Mouse (Mus musculus) MEL (cell line): ENCODE measurements around the gene Twnk. TPM values are rescaled to one million over a fixed set of nuclear protein-coding genes. Genes with fewer than 3 reads are reported as not detected.

ENCODE experiments used
- DNase-seq: peaks from one replicate; pipeline ENCODE4 v3.0.0; 2011; ENCODE audit warnings: low read depth, low spot score
- H3K27ac ChIP-seq: 2 replicates; pipeline ENCODE4 v1.5.1; 2012; ENCODE audit warnings: low read depth, mild to moderate bottlenecking, control low read depth, low read length, moderate library complexity; ENCODE audit not compliant: control insufficient read depth
- H3K27me3 ChIP-seq, 2 experiments: fragments of 150-350 bp in 1 of 2; sonication (generic) in 1 of 2; 2 replicates each; pipeline ENCODE4 v1.6.1; 2012; ENCODE audit warnings: low read length in 2 of 2, mild to moderate bottlenecking in 2 of 2, improper control_type of control experiment in 1 of 2, moderate library complexity in 1 of 2; ENCODE audit not compliant: insufficient read depth in 2 of 2, control insufficient read depth in 1 of 2
- H3K36me3 ChIP-seq, 2 experiments: 2 replicates each; pipeline ENCODE4 v1.6.1; 2012 to 2014; ENCODE audit warnings: low read length in 2 of 2, improper control_type of control experiment in 1 of 2, inconsistent platforms in 1 of 2, mild to moderate bottlenecking in 1 of 2; ENCODE audit not compliant: insufficient read depth in 2 of 2, control insufficient read depth in 1 of 2
- H3K4me1 ChIP-seq, 2 experiments: fragments of 150-350 bp in 1 of 2; sonication (generic) in 1 of 2; 2 replicates each; pipeline ENCODE4 v1.6.1; 2012; ENCODE audit warnings: low read length in 2 of 2, improper control_type of control experiment in 1 of 2, mild to moderate bottlenecking in 1 of 2; ENCODE audit not compliant: insufficient read depth in 2 of 2, control insufficient read depth in 1 of 2
- H3K4me3 ChIP-seq, 2 experiments: fragments of 150-350 bp in 1 of 2; sonication (generic) in 1 of 2; 2 replicates each; pipeline ENCODE4 v1.5.1; 2012; ENCODE audit warnings: low read depth in 2 of 2, low read length in 2 of 2, mild to moderate bottlenecking in 2 of 2, moderate library complexity in 2 of 2, control low read depth in 1 of 2, improper control_type of control experiment in 1 of 2; ENCODE audit not compliant: control insufficient read depth in 1 of 2, insufficient read depth in 1 of 2
- H3K79me2 ChIP-seq: 2 replicates; pipeline ENCODE4 v1.6.1; 2012; ENCODE audit warnings: mild to moderate bottlenecking, low read length, moderate library complexity; ENCODE audit not compliant: control insufficient read depth, poor library complexity, insufficient read depth
- H3K9ac ChIP-seq: 2 replicates; pipeline ENCODE4 v1.6.1; 2012; ENCODE audit warnings: low read depth, mild to moderate bottlenecking, control low read depth, low read length, moderate library complexity; ENCODE audit not compliant: control insufficient read depth, poor library complexity, severe bottlenecking
- H3K9me3 ChIP-seq: fragments of 150-350 bp; sonication (generic); replicated peaks from 2 replicates; pipeline ENCODE4 v1.6.1; 2012; ENCODE audit warnings: mild to moderate bottlenecking, low read length, improper control_type of control experiment, moderate library complexity; ENCODE audit not compliant: insufficient read depth
- BHLHE40 ChIP-seq: IDR thresholded peaks from 2 replicates; pipeline ENCODE4 v1.6.1; 2012; ENCODE audit warnings: low read depth, mild to moderate bottlenecking, inconsistent platforms, low read length, improper control_type of control experiment, borderline replicate concordance
- CHD1 ChIP-seq: IDR thresholded peaks from 2 replicates; pipeline ENCODE4 v1.6.1; 2012; ENCODE audit warnings: low read depth, mild to moderate bottlenecking, inconsistent platforms, low read length, improper control_type of control experiment
- CHD2 ChIP-seq: IDR thresholded peaks from 2 replicates; pipeline ENCODE4 v1.6.1; 2011; ENCODE audit warnings: low read length, improper control_type of control experiment
- CTCF ChIP-seq, 3 experiments: IDR thresholded peaks in 2 of 3; conservative IDR thresholded peaks in 1 of 3; 2 replicates each; pipeline ENCODE4 v1.5.1; 2011 to 2012; ENCODE audit warnings: low read length in 3 of 3, low read depth in 2 of 3, mild to moderate bottlenecking in 2 of 3, improper control_type of control experiment in 1 of 3, inconsistent platforms in 1 of 3, mixed read lengths in 1 of 3, moderate library complexity in 1 of 3; ENCODE audit not compliant: control insufficient read depth in 1 of 3, insufficient read depth in 1 of 3, poor library complexity in 1 of 3, severe bottlenecking in 1 of 3
- ETS1 ChIP-seq: IDR thresholded peaks from 2 replicates; pipeline ENCODE4 v1.6.1; 2012; ENCODE audit warnings: low read depth, mild to moderate bottlenecking, inconsistent platforms, low read length, improper control_type of control experiment, moderate library complexity
- HCFC1 ChIP-seq: IDR thresholded peaks from 2 replicates; pipeline ENCODE4 v1.6.1; 2012; ENCODE audit warnings: low read depth, mild to moderate bottlenecking, inconsistent platforms, low read length, improper control_type of control experiment, moderate library complexity
- KAT2A ChIP-seq: conservative IDR thresholded peaks from 2 replicates; pipeline ENCODE4 v1.6.1; 2012; ENCODE audit warnings: low read depth, low read length, improper control_type of control experiment, inconsistent platforms
- MAZ ChIP-seq: IDR thresholded peaks from 2 replicates; pipeline ENCODE4 v1.6.1; 2012; ENCODE audit warnings: low read depth, mild to moderate bottlenecking, inconsistent platforms, low read length, improper control_type of control experiment
- MXI1 ChIP-seq: IDR thresholded peaks from 2 replicates; pipeline ENCODE4 v1.6.1; 2011; ENCODE audit warnings: mild to moderate bottlenecking, low read depth, low read length, improper control_type of control experiment
- NELFE ChIP-seq: IDR thresholded peaks from 2 replicates; pipeline ENCODE4 v1.6.1; 2011; ENCODE audit warnings: low read depth, low read length, improper control_type of control experiment
- POLR2AphosphoS5 ChIP-seq: IDR thresholded peaks from 2 replicates; pipeline ENCODE4 v1.6.1; 2012; ENCODE audit warnings: low read depth, borderline replicate concordance, mild to moderate bottlenecking, inconsistent platforms, low read length, moderate library complexity, mixed read lengths
- SIN3A ChIP-seq: IDR thresholded peaks from 2 replicates; pipeline ENCODE4 v1.6.1; 2012; ENCODE audit warnings: low read length, improper control_type of control experiment, inconsistent platforms
- SMC3 ChIP-seq: IDR thresholded peaks from 2 replicates; pipeline ENCODE4 v1.6.1; 2011; ENCODE audit warnings: low read depth, low read length, improper control_type of control experiment
- TBP ChIP-seq: IDR thresholded peaks from 2 replicates; pipeline ENCODE4 v1.8.0; 2011; ENCODE audit warnings: low read depth, low read length, improper control_type of control experiment
- TCF12 ChIP-seq: IDR thresholded peaks from 2 replicates; pipeline ENCODE4 v1.6.1; 2014; ENCODE audit warnings: low read depth, mild to moderate bottlenecking, inconsistent platforms, low read length, improper control_type of control experiment, moderate library complexity
- UBTF ChIP-seq: IDR thresholded peaks from 2 replicates; pipeline ENCODE4 v1.6.1; 2012; ENCODE audit warnings: low read depth, mild to moderate bottlenecking, inconsistent platforms, low read length, improper control_type of control experiment, moderate library complexity, borderline replicate concordance; ENCODE audit not compliant: insufficient read depth
- USF1 ChIP-seq: IDR thresholded peaks from 2 replicates; pipeline ENCODE4 v1.6.1; 2014; ENCODE audit warnings: low read depth, mild to moderate bottlenecking, inconsistent platforms, low read length, improper control_type of control experiment, moderate library complexity
- ZC3H11A ChIP-seq: IDR thresholded peaks from 2 replicates; pipeline ENCODE4 v1.6.1; 2012; ENCODE audit warnings: low read depth, mild to moderate bottlenecking, inconsistent platforms, low read length, improper control_type of control experiment
- ZNF384 ChIP-seq: IDR thresholded peaks from 2 replicates; pipeline ENCODE4 v1.6.1; 2012; ENCODE audit warnings: low read depth, mild to moderate bottlenecking, inconsistent platforms, low read length, improper control_type of control experiment
- polyA plus RNA-seq, 2 experiments: library from polyadenylated mRNA; stranded (reverse) in 1 of 2; unstranded in 1 of 2; fragments of >175 nt in 1 of 2; fragments of >200 nt in 1 of 2; gene quantifications; 2 replicates each; pipeline versions ENCODE4 v1.2.1 to v1.2.4; 2012; ENCODE audit warnings: low replicate concordance in 2 of 2, low read depth in 1 of 2; ENCODE audit not compliant: insufficient read length in 2 of 2, insufficient read depth in 1 of 2, missing spikeins in 1 of 2
- total RNA-seq: library from RNA; depleted of rRNA; stranded (reverse); fragments of 300-350 nt; gene quantifications from 2 replicates; pipeline ENCODE4 v1.2.3, GENCODE M21; 2012

Gene Twnk
- total and polyA plus RNA-seq, 3 experiments = 37.5 to 55.6 TPM; not detected in 1

GRCm38 (mm10) chr19:45017216-45017771 is 11.8 kb downstream of the Twnk start:
- peak overlapping the region; percentile 58 for H3K27ac ChIP-seq
- H3K27me3 ChIP-seq = no peaks in the 10 kb centered on the region
- peaks cover 0 to 7% of the 10 kb centered on the region in 2 experiments; a peak in 2 of 4 replicates for H3K36me3 ChIP-seq
- peak overlapping the region; percentile 57 for H3K9ac ChIP-seq
- H3K79me2 ChIP-seq = no peaks in the 10 kb centered on the region; the same call in 1 of the 2 replicates
- H3K9me3 ChIP-seq = no peaks in the 10 kb centered on the region
- H3K4me3 ChIP-seq = peak overlapping the region; percentile 54 to 93
- peaks cover 6 to 12% of the 10 kb centered on the region in 2 experiments for H3K4me1 ChIP-seq
- TF ChIP-seq CHD1 = no peak
- TF ChIP-seq POLR2AphosphoS5 = no peak
- TF ChIP-seq USF1 = no peak
- peak; percentile 11; the same call in 1 of the 2 replicates for TF ChIP-seq ZC3H11A
- 0 out of 2 replicates have a peak, but pooled peaks have one; percentile 9 for TF ChIP-seq SIN3A
- no peak for TF ChIP-seq TCF12
- no peak for TF ChIP-seq NELFE
- peak; percentile 20; the same call in 1 of the 2 replicates for TF ChIP-seq ETS1
- no peak for TF ChIP-seq CHD2
- no peak; the same call in 1 of the 2 replicates for TF ChIP-seq KAT2A
- no peak for TF ChIP-seq TBP
- no peak; the same call in 1 of the 2 replicates for TF ChIP-seq MXI1
- TF ChIP-seq MAZ = peak; percentile 83; the same call in 1 of the 2 replicates
- TF ChIP-seq SMC3 = peak; percentile 38
- TF ChIP-seq UBTF = no peak
- no peak for TF ChIP-seq BHLHE40
- TF ChIP-seq CTCF (IDR thresholded peaks at IDR 0.05 in 2 of 3, conservative IDR thresholded peaks at IDR 0.05 in 1 of 3; ENCODE audit: control insufficient read depth in 1 of 3, insufficient read depth in 1 of 3, low read depth in 2 of 3, low read length in 3 of 3, poor library complexity in 1 of 3, severe bottlenecking in 1 of 3) = peak in 2 of 3 experiments; percentile 52 to 81; a peak in 5 of 6 replicates
- 0 out of 2 replicates have a peak, but pooled peaks have one; percentile 16 for TF ChIP-seq HCFC1
- peak; percentile 78 for DNase-seq

- Histone ChIP-seq H3K27ac (no peak overlapping the region), H3K27me3 (no peaks in the 10 kb centered on the region), H3K79me2 (no peaks in the 10 kb centered on the region; the same call in 1 of the 2 replicates), H3K36me3 (peaks cover 0 to 7% of the 10 kb centered on the region in 2 experiments; a peak in 2 of 4 replicates), H3K4me3 (peak overlapping the region; percentile 54 to 93), H3K9me3 (no peaks in the 10 kb centered on the region), H3K4me1 (peaks cover 6 to 12% of the 10 kb centered on the region in 2 experiments), H3K9ac (peak overlapping the region; percentile 57)
- no peak for TF ChIP-seq ZNF384
- TF ChIP-seq BHLHE40 = 0 out of 2 replicates have a peak, but pooled peaks have one; percentile 17
- no peak for DNase-seq
Observed at GRCm38 (mm10) chr19:45017909-45018308, 12.4 kb downstream of the Twnk start.
